Mouse (Mus musculus) neural tube, embryonic 13.5 days (tissue): ENCODE results near the gene Arl3. TPM values are rescaled to one million over a fixed set of nuclear protein-coding genes. Genes with fewer than 3 reads are reported as not detected.
"Not testable (repeated sequence)": the region's sequence is repeated elsewhere in the genome, so short reads cannot be mapped to it uniquely, and the experiment has no call there.

ENCODE experiments used
- ATAC-seq: fragments of 200-750 bp; cut with Nextera tagmentation; 2 replicates; pipeline ENCODE4 v1.8.0; 2017; ENCODE audit warnings: low read depth, mild to moderate bottlenecking, moderate TSS enrichment, moderate library complexity
- H3K27ac ChIP-seq: fragments of 300-500 bp; sonication (generic); replicated peaks from 2 replicates; pipeline ENCODE4 v1.5.1; 2015; ENCODE audit warnings: moderate library complexity, mild to moderate bottlenecking, inconsistent platforms
- H3K27me3 ChIP-seq: fragments of 300-500 bp; sonication (generic); 2 replicates; pipeline ENCODE4 v1.6.1; 2015; ENCODE audit warnings: mild to moderate bottlenecking, inconsistent platforms
- H3K36me3 ChIP-seq: fragments of 300-500 bp; sonication (generic); 2 replicates; pipeline ENCODE4 v1.6.1; 2015; ENCODE audit warnings: mild to moderate bottlenecking, inconsistent platforms
- H3K4me1 ChIP-seq: fragments of 300-500 bp; sonication (generic); replicated peaks from 2 replicates; pipeline ENCODE4 v1.6.1; 2015; ENCODE audit warnings: inconsistent platforms
- H3K4me2 ChIP-seq: fragments of 300-500 bp; sonication (generic); 2 replicates; pipeline ENCODE4 v1.6.1; 2015; ENCODE audit warnings: inconsistent platforms, mild to moderate bottlenecking, moderate library complexity
- H3K4me3 ChIP-seq: fragments of 300-500 bp; sonication (generic); 2 replicates; pipeline ENCODE4 v1.5.1; 2015; ENCODE audit warnings: mild to moderate bottlenecking, inconsistent platforms
- H3K9ac ChIP-seq: fragments of 300-500 bp; sonication (generic); 2 replicates; pipeline ENCODE4 v1.6.1; 2015; ENCODE audit warnings: moderate library complexity, mild to moderate bottlenecking, inconsistent platforms
- H3K9me3 ChIP-seq: fragments of 300-500 bp; sonication (generic); 2 replicates; pipeline ENCODE4 v1.6.1; 2016; ENCODE audit warnings: inconsistent platforms
- WGBS: fragments of 180-500 bp; shearing (Covaris S2); methylation state at CpG from one replicate; pipeline ENCODE4 v1.1.7; 2015; 5-methylcytosine and 5-hydroxymethylcytosine counted together
- polyA plus RNA-seq: library from polyadenylated mRNA; unstranded; fragments of >200 nt; fragmentation: Nextera tagmentation; extraction: Ambion mirVana; gene quantifications from 2 replicates; pipeline ENCODE4 v1.2.1, GENCODE M21; 2015

The Arl3 gene
- polyA plus RNA-seq, 1 experiment from 2014 or later: 208 TPM

DNA sequence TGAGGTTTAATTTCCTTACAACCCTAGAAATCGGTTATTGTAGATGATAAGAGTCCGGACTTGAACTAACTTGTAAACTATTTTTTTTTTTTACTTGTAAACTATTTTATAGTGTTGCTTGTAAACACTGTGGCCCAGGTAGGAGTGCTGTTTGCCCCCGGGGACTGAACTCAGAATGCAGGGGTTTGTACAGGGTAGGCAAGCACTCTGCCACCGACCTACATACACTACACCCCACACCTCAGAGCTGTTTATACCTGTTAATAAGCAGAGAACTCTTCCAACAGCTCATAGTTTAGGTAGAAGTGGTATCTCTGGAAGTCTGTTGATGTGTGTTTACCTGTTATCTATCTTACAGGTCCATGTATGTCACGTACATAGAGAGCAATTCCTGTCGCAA lies 992 bp upstream of the Arl3 start:
- Histone ChIP-seq H3K4me1 (peaks cover 30% of the 10 kb centered on the region), H3K36me3 (no peaks in the 10 kb centered on the region), H3K9me3 (no peaks in the 10 kb centered on the region), H3K4me2 (peak overlapping the region; percentile 91), H3K9ac (peak overlapping the region; percentile 79), H3K4me3 (peak overlapping the region; percentile 85), H3K27me3 (no peaks in the 10 kb centered on the region), H3K27ac (no peak overlapping the region)
- ATAC-seq: no peak
- WGBS: 49% methylated on average over 6 of the region's 6 CpGs

DNA sequence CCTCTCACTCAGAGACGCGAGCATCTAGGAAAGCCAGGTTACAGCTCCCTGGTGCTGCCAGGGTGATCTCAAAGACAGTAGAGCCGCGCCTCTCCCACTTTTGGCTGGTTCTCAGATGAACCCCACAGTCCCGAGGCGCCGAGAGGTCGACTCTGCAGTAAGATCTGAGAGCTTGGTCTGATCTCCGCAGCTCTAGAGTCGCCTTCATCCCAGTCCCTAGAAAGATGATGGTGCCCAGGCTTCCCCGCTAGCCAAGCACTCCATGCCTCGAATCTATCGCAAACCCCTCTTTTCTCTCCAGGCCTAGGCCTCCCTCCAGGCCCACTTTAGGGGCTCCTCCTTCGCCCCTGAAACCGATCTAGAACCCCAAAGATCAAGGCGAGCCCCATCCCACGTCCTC lies 450 bp downstream of the Arl3 start:
- peak overlapping the region; percentile 93 for H3K9ac ChIP-seq
- H3K4me2 ChIP-seq: peak overlapping the region; percentile 91
- no peaks in the 10 kb centered on the region for H3K9me3 ChIP-seq
- H3K36me3 ChIP-seq: peaks cover 2% of the 10 kb centered on the region; the same call in 1 of the 2 replicates
- no peaks in the 10 kb centered on the region for H3K27me3 ChIP-seq
- ATAC-seq: peak; percentile 54
- 0% methylated on average over 17 of the region's 17 CpGs for WGBS
- H3K27ac ChIP-seq: peak overlapping the region; percentile 89
- H3K4me3 ChIP-seq: peak overlapping the region; percentile 85
- peaks cover 30% of the 10 kb centered on the region for H3K4me1 ChIP-seq

DNA sequence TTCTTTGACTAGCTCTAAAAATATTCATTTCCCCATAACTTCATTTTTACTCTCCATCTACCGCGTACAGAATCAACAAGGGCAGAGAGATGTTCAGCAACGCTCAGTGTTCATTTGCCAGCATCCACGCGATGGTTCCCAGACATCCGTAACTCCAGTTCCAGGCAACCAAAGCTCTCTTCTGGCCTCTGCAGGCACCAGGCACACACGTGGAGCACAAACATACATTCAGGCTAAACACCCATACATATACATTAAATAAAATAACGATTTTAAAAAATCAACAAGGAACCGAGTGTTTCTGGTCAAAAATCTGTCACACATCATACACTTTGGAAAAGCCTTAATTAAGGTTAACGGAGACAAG lies 1.1 kb downstream of the Arl3 start:
- H3K9ac ChIP-seq: peak overlapping the region; percentile 93
- H3K36me3 ChIP-seq: peaks cover 6% of the 10 kb centered on the region; the same call in 1 of the 2 replicates
- no peaks in the 10 kb centered on the region for H3K9me3 ChIP-seq
- H3K4me3 ChIP-seq: peak overlapping the region; percentile 85
- H3K27ac ChIP-seq: no peak overlapping the region
- H3K4me2 ChIP-seq: peak overlapping the region; percentile 91
- ATAC-seq: no peak
- H3K4me1 ChIP-seq: peaks cover 30% of the 10 kb centered on the region
- no peaks in the 10 kb centered on the region for H3K27me3 ChIP-seq
- 24% methylated on average over 10 of the region's 10 CpGs for WGBS

DNA sequence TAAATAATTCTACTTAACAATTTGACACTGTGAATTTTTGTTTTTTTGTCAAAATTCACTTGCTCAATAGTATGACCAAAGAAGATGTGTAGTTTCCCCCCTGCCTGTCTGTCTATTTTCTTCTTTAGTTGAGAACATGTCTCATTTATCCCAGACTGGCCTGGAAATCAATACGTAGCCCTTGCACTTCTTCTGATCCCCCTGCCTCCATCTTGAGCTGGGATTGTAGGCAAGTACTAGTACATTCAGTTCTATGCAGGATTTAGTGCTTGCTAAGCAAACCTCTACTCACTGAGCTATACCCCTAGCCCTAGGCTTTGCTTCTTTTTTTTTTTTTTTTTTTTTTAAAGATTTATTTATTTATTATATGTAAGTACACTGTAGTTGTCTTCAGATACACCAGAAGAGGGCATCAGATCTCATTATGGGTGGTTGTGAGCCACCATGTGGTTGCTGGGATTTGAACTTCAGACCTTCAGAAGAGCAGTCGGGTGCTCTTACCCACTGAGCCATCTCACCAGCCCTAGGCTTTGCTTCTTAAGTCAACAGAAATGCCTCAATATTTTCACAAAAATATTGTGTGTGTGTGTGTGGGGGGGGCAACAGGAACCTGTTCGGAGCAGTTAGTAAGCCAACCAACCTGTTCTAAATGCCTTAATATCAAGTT lies 1.7 kb downstream of the Arl3 start:
- peak overlapping the region; percentile 85 for H3K4me3 ChIP-seq
- not testable (repeated sequence) for H3K36me3 ChIP-seq, H3K27me3 ChIP-seq, H3K9ac ChIP-seq, H3K27ac ChIP-seq, H3K9me3 ChIP-seq, ATAC-seq
- H3K4me1 ChIP-seq: peaks cover 30% of the 10 kb centered on the region
- WGBS: 82% methylated on average over 3 of the region's 3 CpGs
- H3K4me2 ChIP-seq: peak overlapping the region; percentile 91

DNA sequence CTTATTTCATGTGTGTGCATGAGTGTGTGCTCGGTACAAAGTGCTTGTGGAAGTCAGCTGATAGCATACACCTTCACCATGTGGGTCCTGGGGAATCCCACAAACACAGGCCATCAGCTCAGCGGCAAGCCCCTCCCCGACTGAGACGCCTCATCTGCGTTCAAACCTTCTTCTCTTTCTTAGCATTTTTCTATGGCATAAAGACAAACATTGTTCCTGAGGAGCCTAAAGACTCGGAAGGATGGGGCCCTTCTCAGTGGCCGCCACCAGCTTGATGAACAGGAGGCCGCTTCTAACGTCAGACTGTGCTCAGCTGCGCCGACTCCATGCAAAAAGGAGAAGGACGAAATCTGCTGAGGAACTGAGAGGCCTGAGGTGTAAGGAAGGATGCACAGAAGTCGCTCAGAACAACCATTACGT lies 8.9 kb downstream of the Arl3 start:
- no peak overlapping the region for H3K4me2 ChIP-seq
- no peak for ATAC-seq
- no peaks in the 10 kb centered on the region for H3K27me3 ChIP-seq
- WGBS: 73% methylated on average over 14 of the region's 14 CpGs
- H3K27ac ChIP-seq: no peak overlapping the region
- H3K9ac ChIP-seq: no peak overlapping the region
- H3K4me1 ChIP-seq: peaks cover 5% of the 10 kb centered on the region
- peaks cover 15% of the 10 kb centered on the region for H3K36me3 ChIP-seq
- H3K4me3 ChIP-seq: no peak overlapping the region
- no peaks in the 10 kb centered on the region for H3K9me3 ChIP-seq

DNA sequence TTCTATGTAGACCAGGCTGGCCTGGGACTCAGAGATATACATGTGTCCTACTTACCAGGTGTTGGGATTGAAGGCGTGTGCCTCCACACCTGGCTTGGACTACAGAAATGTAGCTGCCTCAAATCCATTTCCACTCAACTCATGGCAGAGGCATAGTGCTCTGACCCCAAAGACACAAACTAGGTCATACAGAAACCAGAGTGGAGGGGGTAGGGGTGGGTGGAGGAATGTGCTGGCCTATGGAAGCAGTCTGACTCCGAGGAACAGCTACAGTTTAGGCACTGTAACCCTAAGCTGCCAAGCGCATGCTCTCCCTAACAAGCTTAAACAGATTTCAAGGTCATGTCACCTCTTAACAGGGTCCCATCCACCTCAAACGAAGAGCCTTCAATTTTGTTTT lies 9.4 kb downstream of the Arl3 start:
- Histone ChIP-seq H3K27ac (no peak overlapping the region), H3K4me3 (no peak overlapping the region), H3K4me2 (no peak overlapping the region), H3K9me3 (no peaks in the 10 kb centered on the region), H3K9ac (no peak overlapping the region), H3K27me3 (no peaks in the 10 kb centered on the region), H3K4me1 (peaks cover 9% of the 10 kb centered on the region), H3K36me3 (peaks cover 15% of the 10 kb centered on the region)
- ATAC-seq: no peak
- WGBS: 87% methylated on average over 4 of the region's 4 CpGs

DNA sequence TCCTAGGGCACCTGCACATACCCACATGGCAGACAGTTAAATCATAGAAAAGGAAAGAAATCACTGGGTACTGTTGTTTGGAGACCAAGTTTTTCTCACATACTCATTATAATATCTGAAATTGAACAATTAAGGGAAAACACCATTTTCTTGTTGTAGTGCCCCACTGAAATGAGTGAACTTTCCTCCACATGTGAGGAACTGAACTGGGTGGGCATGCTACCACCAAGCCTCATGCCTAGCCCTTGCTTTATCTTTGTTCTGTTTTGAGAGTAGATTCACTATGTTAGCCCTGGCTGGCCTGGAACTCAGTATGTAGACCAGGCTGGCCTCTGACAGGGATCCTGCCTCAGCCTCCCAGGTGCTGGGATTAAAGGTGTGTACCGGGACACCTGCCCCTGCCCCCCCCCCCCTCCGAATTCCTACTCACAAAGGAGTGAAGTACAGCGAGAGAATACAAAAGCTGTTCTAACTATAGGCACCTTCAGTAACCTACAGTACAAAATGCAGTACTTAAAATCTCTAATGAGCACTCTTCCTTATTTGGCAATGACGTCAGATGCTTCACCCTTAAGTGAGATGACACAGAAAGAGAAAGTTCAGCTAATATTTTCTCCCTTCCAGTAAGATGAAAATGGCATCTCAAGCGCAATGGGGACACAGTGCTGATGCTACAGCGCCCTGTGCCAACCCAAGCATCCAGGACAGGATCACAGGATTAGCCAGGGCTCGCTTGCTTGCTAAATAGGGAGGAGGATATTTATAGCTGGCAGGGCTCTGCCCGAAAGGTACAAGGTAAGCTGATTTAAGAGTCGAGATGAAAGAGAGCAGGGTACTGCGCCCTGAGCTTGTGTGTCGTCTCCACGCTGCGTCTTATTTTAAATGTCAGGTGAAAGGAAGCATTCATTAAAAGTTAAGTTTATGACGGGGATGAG lies 10.2 kb downstream of the Arl3 start:
- H3K9me3 ChIP-seq: no peaks in the 10 kb centered on the region
- peaks cover 18% of the 10 kb centered on the region for H3K36me3 ChIP-seq
- no peak overlapping the region for H3K27ac ChIP-seq
- WGBS: 84% methylated on average over 14 of the region's 14 CpGs
- H3K9ac ChIP-seq: no peak overlapping the region
- H3K4me3 ChIP-seq: no peak overlapping the region
- no peaks in the 10 kb centered on the region for H3K27me3 ChIP-seq
- no peak for ATAC-seq
- H3K4me2 ChIP-seq: no peak overlapping the region
- peaks cover 10% of the 10 kb centered on the region for H3K4me1 ChIP-seq

DNA sequence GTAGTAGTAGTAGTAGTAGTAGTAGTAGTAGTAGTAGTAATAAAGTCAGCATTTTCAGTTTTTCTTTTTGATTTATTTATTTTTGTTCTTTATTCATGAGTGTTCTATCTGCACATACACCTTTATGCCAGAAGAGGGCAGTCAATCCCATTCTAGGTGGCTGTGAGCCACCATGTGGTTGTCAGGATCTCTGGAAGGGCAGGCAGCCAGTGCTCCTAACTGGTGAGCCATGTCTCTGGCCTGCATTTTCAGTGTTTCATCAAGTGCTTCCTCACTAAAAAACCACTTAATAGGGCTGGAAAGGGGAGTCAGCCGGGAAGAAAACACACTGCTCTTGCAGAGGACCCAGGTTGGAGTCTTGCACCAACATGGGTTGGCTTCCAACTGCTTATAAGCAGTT lies 10.9 kb downstream of the Arl3 start:
- Histone ChIP-seq H3K27ac (no peak overlapping the region), H3K4me1 (peaks cover 10% of the 10 kb centered on the region), H3K9ac (no peak overlapping the region), H3K9me3 (no peaks in the 10 kb centered on the region), H3K4me3 (no peak overlapping the region), H3K4me2 (no peak overlapping the region), H3K36me3 (peaks cover 20% of the 10 kb centered on the region), H3K27me3 (no peaks in the 10 kb centered on the region)
- 50% methylated on average over 1 of the region's 1 CpGs for WGBS
- no peak for ATAC-seq

DNA sequence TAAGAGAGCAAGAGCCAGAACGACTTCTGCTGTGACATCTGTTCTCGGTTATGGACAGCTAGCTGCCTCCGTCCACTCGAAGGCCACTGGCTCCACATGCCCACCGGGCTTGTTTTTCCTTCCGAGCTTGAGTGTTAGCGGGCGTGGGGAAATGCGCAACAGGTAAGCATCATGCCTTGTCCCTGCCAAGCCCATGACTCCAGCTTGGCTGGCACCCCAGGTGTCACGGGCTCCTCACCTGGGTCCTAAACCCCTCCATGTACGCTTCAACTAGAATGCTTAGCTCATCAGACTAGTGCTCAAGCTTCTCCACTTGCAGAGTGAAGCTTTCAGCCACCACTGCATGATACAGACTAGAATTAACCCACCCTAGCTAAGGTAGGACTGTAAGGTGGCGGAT lies 14.4 kb downstream of the Arl3 start:
- no peak for ATAC-seq
- WGBS: 74% methylated on average over 12 of the region's 12 CpGs
- Histone ChIP-seq H3K27me3 (no peaks in the 10 kb centered on the region), H3K27ac (no peak overlapping the region), H3K9ac (no peak overlapping the region), H3K9me3 (no peaks in the 10 kb centered on the region), H3K4me3 (no peak overlapping the region), H3K4me2 (no peak overlapping the region), H3K4me1 (peaks cover 12% of the 10 kb centered on the region), H3K36me3 (peaks cover 40% of the 10 kb centered on the region)

DNA sequence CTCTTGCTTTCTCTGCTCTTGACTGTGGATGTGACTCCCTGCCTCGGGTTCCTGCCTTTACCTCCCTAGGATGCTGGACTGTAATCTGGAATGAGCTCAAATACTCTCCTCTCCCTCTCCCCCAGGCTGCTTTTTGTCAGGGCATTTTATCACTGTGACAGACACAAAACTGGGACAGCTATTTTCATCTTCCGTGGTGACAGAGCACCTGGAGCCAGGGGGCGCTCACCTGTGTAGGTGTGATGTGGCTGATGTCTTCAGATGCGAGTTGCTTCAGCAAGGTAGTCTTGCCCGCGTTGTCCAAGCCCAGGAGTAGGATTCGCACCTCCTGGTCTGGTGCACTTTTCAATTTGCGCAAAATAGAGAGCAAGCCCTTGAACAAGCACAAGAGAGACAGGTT lies 15.0 kb downstream of the Arl3 start:
- no peaks in the 10 kb centered on the region for H3K9me3 ChIP-seq
- H3K9ac ChIP-seq: no peak overlapping the region
- no peak overlapping the region for H3K27ac ChIP-seq
- H3K27me3 ChIP-seq: no peaks in the 10 kb centered on the region
- no peak overlapping the region for H3K4me3 ChIP-seq
- H3K4me1 ChIP-seq: peaks cover 19% of the 10 kb centered on the region
- H3K36me3 ChIP-seq: peaks cover 40% of the 10 kb centered on the region
- 84% methylated on average over 8 of the region's 8 CpGs for WGBS
- no peak for ATAC-seq
- H3K4me2 ChIP-seq: no peak overlapping the region

DNA sequence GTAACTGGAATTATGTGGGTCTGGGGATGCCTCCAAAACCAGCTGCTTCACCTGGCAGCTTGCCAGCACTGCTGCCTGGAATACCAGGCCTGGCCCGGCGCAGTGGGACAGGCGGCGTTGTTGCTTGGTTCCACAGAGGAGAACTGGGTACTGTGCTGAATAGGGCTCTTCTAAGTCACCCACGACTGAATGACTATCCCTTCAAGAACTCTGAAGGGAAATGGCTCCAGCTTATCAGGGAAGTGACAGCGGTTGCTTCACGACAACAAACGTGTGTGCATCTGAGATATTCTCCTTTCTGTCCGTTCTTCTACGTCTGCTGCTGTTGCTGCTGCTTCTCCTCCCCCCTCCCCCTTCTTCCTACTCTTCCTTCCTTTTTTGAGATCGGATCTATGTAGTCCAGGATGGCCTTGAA lies 19.4 kb downstream of the Arl3 start:
- no peak overlapping the region for H3K4me3 ChIP-seq
- H3K27me3 ChIP-seq: no peaks in the 10 kb centered on the region
- peaks cover 16% of the 10 kb centered on the region for H3K4me1 ChIP-seq
- ATAC-seq: peak; percentile 84
- WGBS: 52% methylated on average over 11 of the region's 11 CpGs
- no peaks in the 10 kb centered on the region for H3K9me3 ChIP-seq
- no peak overlapping the region for H3K9ac ChIP-seq
- H3K36me3 ChIP-seq: peaks cover 61% of the 10 kb centered on the region
- peak overlapping the region; percentile 25 for H3K27ac ChIP-seq
- H3K4me2 ChIP-seq: no peak overlapping the region

DNA sequence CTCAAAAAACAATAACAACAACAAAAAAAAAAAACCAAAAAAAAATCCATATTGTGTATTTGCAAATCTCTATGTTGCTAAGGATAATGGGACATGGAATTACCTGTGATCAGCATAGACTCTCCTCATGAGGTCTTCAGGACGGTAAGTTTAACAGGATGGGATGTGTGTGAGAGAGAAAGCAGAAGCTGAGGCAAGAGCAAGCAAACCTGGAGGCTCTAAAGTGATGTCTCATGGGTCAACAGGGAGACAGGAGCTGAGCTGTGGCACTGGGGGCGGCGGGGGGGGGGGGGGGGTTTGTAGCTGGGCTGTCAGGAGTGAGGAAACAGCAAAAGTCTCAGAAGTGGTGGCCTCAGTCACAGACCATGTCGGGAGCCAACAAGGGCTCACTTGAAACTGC lies 20.5 kb downstream of the Arl3 start:
- Histone ChIP-seq H3K4me1 (peaks cover 26% of the 10 kb centered on the region), H3K9me3 (no peaks in the 10 kb centered on the region), H3K27ac (no peak overlapping the region), H3K36me3 (peaks cover 64% of the 10 kb centered on the region), H3K4me3 (no peak overlapping the region), H3K9ac (no peak overlapping the region), H3K27me3 (no peaks in the 10 kb centered on the region), H3K4me2 (no peak overlapping the region)
- 91% methylated on average over 4 of the region's 4 CpGs for WGBS
- no peak for ATAC-seq
